8 mouse cellular contexts compared by ENCODE assay signal in genomic region chr16:91372577-91373472, GRCm38 (mm10). TPM values are rescaled to one million over a fixed set of nuclear protein-coding genes. Genes with fewer than 3 reads are reported as not detected.
DNase-seq lines count a peak whose midpoint lies in the region; ATAC-seq and TF ChIP-seq lines count a peak whose summit lies in the region.

TSS of gene Ifnar2 (plus strand) at chr16:91372783.

- H3K27me3 ChIP-seq in forebrain, embryonic 12.5 days: no peaks in the 10 kb centered on the region
- H3K27me3 ChIP-seq in heart, embryonic 16.5 days (ENCODE audit: control insufficient read depth, insufficient read depth, low read length): no peaks in the 10 kb centered on the region
- no peaks in the 10 kb centered on the region for H3K27me3 ChIP-seq in liver, embryonic 16.5 days (ENCODE audit: control insufficient read depth, insufficient read depth, low read depth, low read length)
- H3K27me3 ChIP-seq in neural tube, embryonic 13.5 days: no peaks in the 10 kb centered on the region
- H3K27me3 ChIP-seq in testis, adult 2 months (ENCODE audit: control insufficient read depth, insufficient read depth, low read length): peaks cover 2% of the 10 kb centered on the region; the same call in 1 of the 2 replicates

- H3K27ac ChIP-seq in forebrain, embryonic 12.5 days: peak within 1 kb of the TSS; percentile 86
- peak within 1 kb of the TSS; percentile 96 for H3K27ac ChIP-seq in heart, embryonic 16.5 days (ENCODE audit: low read length)
- peak within 1 kb of the TSS; percentile 99 for H3K27ac ChIP-seq in liver, embryonic 16.5 days (ENCODE audit: low read length)
- peak within 1 kb of the TSS; percentile 96 for H3K27ac ChIP-seq in neural tube, embryonic 13.5 days (replicated peaks)
- H3K27ac ChIP-seq in testis, adult 2 months (ENCODE audit: control insufficient read depth, insufficient read depth, low read depth, low read length): peak within 1 kb of the TSS; percentile 80

- H3K36me3 ChIP-seq in forebrain, embryonic 12.5 days (replicated peaks): peaks cover 10% of the 10 kb centered on the region; the same call in 1 of the 2 replicates
- peaks cover 5% of the 10 kb centered on the region; the same call in 1 of the 2 replicates for H3K36me3 ChIP-seq in heart, embryonic 16.5 days (ENCODE audit: control insufficient read depth, insufficient read depth)
- H3K36me3 ChIP-seq in liver, embryonic 16.5 days (ENCODE audit: control insufficient read depth, insufficient read depth): peaks cover 11% of the 10 kb centered on the region
- 0 out of 2 replicates have a peak, but pooled peaks cover 5% of the 10 kb centered on the region for H3K36me3 ChIP-seq in neural tube, embryonic 13.5 days
- no peaks in the 10 kb centered on the region for H3K36me3 ChIP-seq in testis, adult 2 months (ENCODE audit: control insufficient read depth, insufficient read depth, low read length)

- TF ChIP-seq POLR2A in testis, adult 2 months (IDR thresholded peaks at IDR 0.05; ENCODE audit: control insufficient read depth, low read depth, low read length): 0 out of 2 replicates have a peak, but pooled peaks have one; percentile 14

- no peaks in the 10 kb centered on the region for H3K9me3 ChIP-seq in forebrain, embryonic 12.5 days
- 0 out of 2 replicates have a peak, but pooled peaks cover 2% of the 10 kb centered on the region for H3K9me3 ChIP-seq in heart, embryonic 16.5 days (replicated peaks; ENCODE audit: control insufficient read depth, low read length)
- H3K9me3 ChIP-seq in liver, embryonic 16.5 days (replicated peaks; ENCODE audit: control insufficient read depth, low read length): no peaks in the 10 kb centered on the region
- no peaks in the 10 kb centered on the region for H3K9me3 ChIP-seq in neural tube, embryonic 13.5 days

- peak within 1 kb of the TSS; percentile 76 for H3K9ac ChIP-seq in forebrain, embryonic 12.5 days
- H3K9ac ChIP-seq in heart, embryonic 16.5 days (ENCODE audit: low read length): peak within 1 kb of the TSS; percentile 89
- H3K9ac ChIP-seq in liver, embryonic 16.5 days (ENCODE audit: low read depth, low read length): peak within 1 kb of the TSS; percentile 100
- H3K9ac ChIP-seq in neural tube, embryonic 13.5 days: peak within 1 kb of the TSS; percentile 96

- WGBS in forebrain, embryonic 12.5 days: under 1% methylated on average over 59 of the region's 62 CpGs
- under 1% methylated on average over 62 of the region's 62 CpGs for WGBS in heart, embryonic 16.5 days
- WGBS in liver, embryonic 16.5 days (ENCODE audit: insufficient replicate concordance): under 1% methylated on average over 61 of the region's 62 CpGs
- under 1% methylated on average over 62 of the region's 62 CpGs for WGBS in neural tube, embryonic 13.5 days

- peak within 1 kb of the TSS; percentile 70 for H3K4me2 ChIP-seq in forebrain, embryonic 12.5 days
- H3K4me2 ChIP-seq in heart, embryonic 16.5 days (ENCODE audit: low read depth, low read length): peak within 1 kb of the TSS; percentile 85
- peak within 1 kb of the TSS; percentile 73 for H3K4me2 ChIP-seq in liver, embryonic 16.5 days (ENCODE audit: low read depth, low read length)
- H3K4me2 ChIP-seq in neural tube, embryonic 13.5 days: peak within 1 kb of the TSS; percentile 70

- no peak for TF ChIP-seq CTCF in testis, adult 2 months (IDR thresholded peaks at IDR 0.05; ENCODE audit: control insufficient read depth, insufficient read depth, insufficient replicate concordance, low read depth, low read length)

- peaks cover 21% of the 10 kb centered on the region for H3K4me1 ChIP-seq in forebrain, embryonic 12.5 days
- H3K4me1 ChIP-seq in heart, embryonic 16.5 days (ENCODE audit: control insufficient read depth, insufficient read depth, low read length): peaks cover 13% of the 10 kb centered on the region
- peaks cover 32% of the 10 kb centered on the region for H3K4me1 ChIP-seq in liver, embryonic 16.5 days (ENCODE audit: control insufficient read depth, low read depth, low read length)
- H3K4me1 ChIP-seq in neural tube, embryonic 13.5 days (replicated peaks): peaks cover 20% of the 10 kb centered on the region
- peaks cover 5% of the 10 kb centered on the region for H3K4me1 ChIP-seq in testis, adult 2 months (ENCODE audit: control insufficient read depth, insufficient read depth, low read length)

- peak within 1 kb of the TSS; percentile 57 for H3K4me3 ChIP-seq in forebrain, embryonic 12.5 days (replicated peaks)
- peak within 1 kb of the TSS; percentile 73 for H3K4me3 ChIP-seq in heart, embryonic 16.5 days (ENCODE audit: low read length)
- peak within 1 kb of the TSS; percentile 99 for H3K4me3 ChIP-seq in liver, embryonic 16.5 days (ENCODE audit: low read depth, low read length)
- H3K4me3 ChIP-seq in neural tube, embryonic 13.5 days: peak within 1 kb of the TSS; percentile 93
- peak within 1 kb of the TSS; percentile 84 for H3K4me3 ChIP-seq in testis, adult 2 months (ENCODE audit: control insufficient read depth, low read depth, low read length)

- ATAC-seq in forebrain, embryonic 12.5 days (ENCODE audit: low FRiP score): peak; percentile 93
- ATAC-seq in heart, embryonic 16.5 days (replicated peaks; ENCODE audit: extremely low read depth, insufficient read depth, low FRiP score): peak; percentile 93
- peak; percentile 96 for ATAC-seq in liver, embryonic 16.5 days (ENCODE audit: low read depth)
- peak; percentile 92 for ATAC-seq in neural tube, embryonic 13.5 days (ENCODE audit: low read depth)

- peak; percentile 38 to 49 for DNase-seq in CD8-positive naive resting alpha-beta T cell, adult 2 months (ENCODE audit: low read depth in 2 of 2, low spot score in 2 of 2)
- DNase-seq in c-Kit-negative CD71-positive TER-119-positive erythroid progenitor cells, embryonic 14.5 days (ENCODE audit: low read depth, low spot score): peak; percentile 82
- DNase-seq in kidney, postnatal 36 days: peak; percentile 89 to 91

RNA-seq across cellular contexts. Expression of gene Ifnar2, which starts in this region (rescaled TPM):
- polyA plus RNA-seq in forebrain, embryonic 12.5 days (2016; fragmentation: Nextera tagmentation; extraction: Ambion mirVana): 29.2 and 29.9 TPM in 2 replicates
- polyA plus RNA-seq in heart, embryonic 16.5 days (2015; fragmentation: Nextera tagmentation; extraction: Ambion mirVana): 53.5 and 63.7 TPM in 2 replicates
- 92.9 and 95.8 TPM in 2 replicates for polyA plus RNA-seq in liver, embryonic 16.5 days (2015; fragmentation: Nextera tagmentation; extraction: Ambion mirVana)
- polyA plus RNA-seq in neural tube, embryonic 13.5 days (2015; fragmentation: Nextera tagmentation; extraction: Ambion mirVana): 39.9 and 40.6 TPM in 2 replicates
- 4.4 and 4.7 TPM in 2 replicates for polyA plus RNA-seq in testis, adult 2 months (2012; rRNA removed)

Comparison
In these comparisons a context has a peak if more than half of its experiments do, and no peak if none do; other contexts are left out.
1. Peak in every context shown above with its lines: DNase-seq, ATAC-seq, H3K4me3 ChIP-seq and H3K27ac ChIP-seq.